Mouse (Mus musculus) liver, adult (tissue): ENCODE data around the gene Psmb3.

Source experiments
- GATA4 ChIP-seq: IDR thresholded peaks from 2 replicates; pipeline ENCODE4 v1.6.1; 2014; ENCODE audit warnings: mild to moderate bottlenecking, low read length; ENCODE audit not compliant: insufficient replicate concordance

Psmb3 gene

DNA sequence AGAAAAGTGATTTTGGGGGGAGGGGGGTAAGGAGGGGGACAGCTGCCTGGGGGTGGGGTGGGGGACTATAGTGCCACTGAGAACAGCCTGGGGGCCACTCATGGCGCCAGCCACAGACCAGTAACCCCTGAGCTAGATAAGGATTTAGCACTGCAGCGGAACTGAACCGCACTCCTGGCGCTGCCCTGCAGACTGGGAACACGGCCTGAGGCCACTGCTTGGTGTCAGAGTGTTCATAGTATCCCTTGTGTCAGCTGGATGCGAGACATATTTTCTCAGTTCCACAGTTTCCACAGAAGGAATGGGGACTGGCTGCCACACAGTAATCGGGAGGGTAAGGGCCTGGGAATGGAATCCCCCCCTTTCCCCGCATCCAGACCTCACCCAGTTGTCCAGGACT is 12.8 kb downstream of the Psmb3 start:
- no peak for TF ChIP-seq GATA4

DNA sequence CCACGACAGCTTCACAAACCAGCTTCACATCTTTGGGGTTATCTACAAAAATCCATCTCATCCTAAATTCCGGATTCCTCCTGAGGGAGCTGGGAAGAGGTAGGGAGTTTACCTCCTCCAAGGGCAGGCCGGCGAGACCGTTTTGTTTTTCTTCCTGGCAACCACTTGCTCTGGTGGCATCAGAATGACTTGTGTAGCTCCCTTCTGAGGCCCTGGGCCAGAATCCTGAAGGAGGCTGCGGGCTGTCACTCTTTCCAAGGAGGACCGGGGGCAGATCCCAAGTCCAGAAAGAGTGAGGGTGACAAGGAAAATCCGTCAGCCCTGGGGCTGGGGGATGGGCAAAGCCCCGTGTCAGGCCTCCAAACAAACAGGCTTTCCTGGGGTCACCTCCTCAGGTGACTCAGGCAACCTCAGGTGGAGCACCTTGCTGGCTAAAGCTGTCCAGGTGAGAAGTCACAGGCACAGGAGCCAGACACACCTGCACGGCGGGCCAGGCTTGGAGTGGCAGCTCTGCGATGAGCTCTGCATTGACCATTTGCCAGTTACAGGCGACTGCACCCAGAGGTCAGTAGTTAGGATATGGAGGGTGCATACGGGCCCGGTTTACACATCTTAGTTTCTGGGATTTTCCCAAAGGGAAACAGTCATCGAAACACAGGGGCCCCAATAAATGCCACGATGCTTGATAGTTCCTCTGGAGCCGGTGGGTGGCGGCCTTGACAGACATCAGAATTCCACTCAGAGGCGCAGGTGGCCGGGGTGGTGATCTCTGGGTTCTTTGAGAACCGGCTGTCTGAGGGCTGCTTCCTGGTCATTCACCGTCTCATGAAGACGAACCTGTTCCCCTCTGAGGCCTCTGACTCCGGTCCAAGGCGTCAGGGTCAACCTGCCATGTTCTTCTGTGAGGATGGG is 14.4 kb downstream of the Psmb3 start:
- no peak for TF ChIP-seq GATA4

DNA sequence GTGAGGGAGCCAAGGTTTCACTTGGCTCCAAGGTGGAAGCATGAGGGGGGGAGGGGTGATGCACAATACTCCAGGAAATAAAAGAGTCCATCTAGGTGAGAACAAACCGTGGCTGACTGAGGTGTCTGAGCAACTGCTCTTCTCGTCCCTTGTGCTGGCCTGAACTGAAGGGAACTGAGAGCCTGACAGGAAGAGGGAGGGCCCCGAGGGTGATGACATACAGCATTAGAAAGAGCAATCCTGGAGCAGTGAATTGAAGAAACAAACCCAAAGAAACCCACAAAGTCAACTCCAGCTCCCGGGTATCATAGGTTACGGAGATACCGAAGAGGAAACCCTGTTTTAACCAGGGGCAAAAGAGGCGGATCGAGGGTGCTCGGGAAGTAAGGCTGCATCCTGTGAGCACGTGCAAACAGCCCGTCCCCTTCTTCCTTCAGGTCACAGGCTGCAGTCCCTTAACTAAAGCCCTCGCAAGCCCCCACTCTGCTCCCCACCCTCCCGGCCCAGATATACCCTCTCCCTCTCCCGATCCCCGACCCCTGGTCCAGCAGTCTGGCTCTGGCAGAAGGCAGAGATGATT is 15.2 kb downstream of the Psmb3 start:
- no peak for TF ChIP-seq GATA4

DNA sequence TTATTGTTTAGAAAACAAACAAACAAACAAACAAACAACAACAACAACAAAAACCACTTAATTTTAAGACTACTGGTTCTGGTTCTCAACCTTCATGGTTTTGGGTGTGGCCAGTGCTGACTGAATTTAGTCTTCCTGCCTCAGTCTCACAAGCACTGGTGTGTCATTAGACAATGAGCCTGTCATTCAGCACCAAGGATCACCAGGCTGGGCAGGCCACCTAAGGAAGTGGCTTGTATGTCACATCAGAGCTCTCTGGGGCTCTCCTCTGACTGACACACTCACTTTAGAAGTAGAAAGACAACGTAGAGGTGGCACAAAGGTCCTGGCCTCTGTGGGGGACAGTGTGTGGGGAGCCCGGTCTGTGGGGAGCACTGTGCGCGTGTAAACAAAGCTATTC is 15.8 kb downstream of the Psmb3 start:
- no peak for TF ChIP-seq GATA4

DNA sequence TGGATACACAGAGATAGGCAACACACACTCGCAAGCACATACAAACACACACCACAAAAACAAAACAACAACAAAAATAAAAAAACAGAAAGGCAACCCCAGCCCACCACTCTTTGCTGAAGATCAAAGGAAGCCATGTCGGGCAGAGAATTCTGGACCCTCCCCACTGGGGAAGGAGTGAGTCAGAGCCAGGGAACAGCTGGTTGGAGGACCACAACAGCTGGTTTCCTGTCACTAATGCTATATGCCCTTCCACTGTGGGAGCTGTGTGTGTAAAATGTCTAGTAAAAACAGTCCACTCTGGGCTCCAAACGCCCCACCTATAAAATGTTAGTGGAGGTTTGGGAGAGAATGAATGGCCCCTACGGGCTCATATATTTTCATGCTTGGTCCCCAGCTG is 18.1 kb downstream of the Psmb3 start:
- no peak for TF ChIP-seq GATA4

DNA sequence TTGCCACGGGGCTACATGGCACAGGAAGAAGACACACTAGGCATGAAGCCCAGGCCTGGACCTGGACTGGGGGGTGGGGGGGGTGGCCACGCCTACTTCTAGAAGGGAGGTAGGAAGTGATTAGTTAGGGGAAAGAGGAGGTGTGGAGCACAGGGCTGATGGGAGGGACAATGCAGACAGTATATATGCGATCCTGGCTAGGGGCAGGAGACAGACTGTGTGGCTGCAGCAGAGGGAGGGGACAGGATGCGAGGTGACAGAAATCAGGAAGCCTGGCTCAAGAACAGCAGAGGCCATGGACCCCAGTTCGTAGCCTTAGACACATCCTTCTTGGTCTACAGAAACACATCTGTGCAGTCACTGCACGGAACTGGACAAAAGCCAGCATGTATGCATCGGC is 20.5 kb downstream of the Psmb3 start:
- no peak for TF ChIP-seq GATA4

DNA sequence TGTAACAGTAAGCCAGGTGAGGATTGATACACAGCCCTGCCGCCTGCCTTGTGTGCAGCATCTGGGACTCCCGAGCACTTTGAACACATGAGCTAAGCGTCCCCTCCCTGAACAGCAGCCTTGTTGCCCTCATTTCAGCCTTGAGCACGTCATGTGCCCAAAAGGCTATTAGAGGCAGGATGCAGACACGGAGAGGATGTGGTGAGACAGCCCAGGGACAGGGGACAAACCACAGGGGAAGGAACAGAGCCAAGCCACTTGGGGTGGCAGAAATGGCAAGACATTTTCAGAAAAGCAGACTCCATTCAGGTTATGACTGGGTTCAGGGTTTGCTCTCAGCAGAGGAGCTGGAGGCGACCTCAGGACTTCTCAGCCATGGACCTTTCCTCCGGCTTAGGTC is 25.1 kb downstream of the Psmb3 start:
- TF ChIP-seq GATA4: no peak

DNA sequence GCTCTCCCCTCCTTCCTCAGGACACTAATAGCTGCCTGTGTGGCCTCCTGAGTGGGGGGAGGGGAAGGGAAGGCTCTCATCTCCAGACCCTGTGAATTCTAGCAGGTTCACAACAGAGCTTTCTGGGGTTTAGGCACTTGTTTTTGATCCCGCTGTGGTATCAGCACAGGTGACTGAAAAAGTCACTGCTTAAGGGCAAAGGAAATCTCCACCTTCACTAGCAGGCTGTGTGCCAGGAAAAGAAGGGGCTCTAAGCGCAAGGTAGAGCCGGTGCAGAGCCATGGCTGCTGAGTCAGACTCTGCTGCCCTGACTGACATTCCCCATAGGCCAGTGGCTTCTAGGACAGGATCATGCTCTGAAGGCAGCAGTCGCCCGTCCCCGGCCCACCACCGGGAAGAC is 25.5 kb downstream of the Psmb3 start:
- TF ChIP-seq GATA4: no peak

DNA sequence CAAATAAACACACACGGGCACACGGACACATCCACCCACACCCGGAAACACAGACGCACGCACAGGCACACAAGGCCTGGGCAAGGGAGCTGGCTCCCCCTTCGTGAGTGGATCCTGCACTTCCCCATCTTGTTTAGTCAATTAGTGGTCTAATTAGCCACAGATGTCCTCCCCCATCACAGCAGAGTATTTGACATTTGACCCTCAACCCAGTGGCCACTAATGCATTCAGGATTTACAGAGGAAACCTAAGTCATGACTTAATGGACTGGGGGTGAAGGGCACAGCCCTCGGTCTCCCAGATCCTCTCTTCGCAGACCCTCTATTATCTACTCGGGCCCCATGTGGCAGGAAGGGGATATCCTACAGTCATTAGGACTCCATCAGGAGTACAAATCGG is 30.5 kb downstream of the Psmb3 start:
- TF ChIP-seq GATA4: no peak

DNA sequence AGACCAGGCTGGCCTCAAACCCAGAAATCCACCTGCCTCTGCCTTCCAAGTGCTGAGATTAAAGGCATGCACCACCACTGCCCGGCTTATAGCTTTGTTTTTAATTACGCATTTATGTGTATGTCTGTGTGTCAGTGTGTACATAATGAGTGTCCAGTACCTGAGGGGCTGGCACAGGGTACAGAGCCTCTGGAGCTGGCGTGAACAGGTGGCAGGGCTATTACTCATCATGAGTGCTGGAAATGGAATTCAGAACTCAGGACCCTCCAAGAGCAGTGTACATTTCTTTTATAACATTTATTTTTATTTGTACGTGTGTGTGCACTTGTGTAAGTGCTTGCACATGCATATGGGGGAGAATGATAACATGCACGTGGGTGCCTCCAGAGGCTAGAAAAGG is 33.4 kb downstream of the Psmb3 start:
- TF ChIP-seq GATA4: no peak

DNA sequence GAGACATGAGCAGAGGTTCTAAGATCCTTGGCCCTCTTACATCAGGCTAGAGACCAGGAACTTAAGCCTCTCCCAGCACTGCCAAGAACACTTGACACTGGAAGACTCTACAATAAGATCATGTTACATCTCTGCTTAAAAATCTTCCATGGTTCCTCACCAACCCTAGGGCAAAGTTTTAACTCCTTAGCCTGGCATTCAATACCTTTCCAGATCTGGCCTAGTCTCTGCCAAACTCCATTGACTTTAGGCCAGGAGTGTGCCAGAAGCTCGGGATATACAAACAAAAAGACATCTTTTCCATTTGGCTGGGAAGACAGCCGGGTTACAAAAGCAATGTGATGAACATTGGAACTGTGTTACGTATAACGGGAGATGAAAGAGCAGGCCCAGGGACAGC is 34.4 kb downstream of the Psmb3 start:
- TF ChIP-seq GATA4: no peak

DNA sequence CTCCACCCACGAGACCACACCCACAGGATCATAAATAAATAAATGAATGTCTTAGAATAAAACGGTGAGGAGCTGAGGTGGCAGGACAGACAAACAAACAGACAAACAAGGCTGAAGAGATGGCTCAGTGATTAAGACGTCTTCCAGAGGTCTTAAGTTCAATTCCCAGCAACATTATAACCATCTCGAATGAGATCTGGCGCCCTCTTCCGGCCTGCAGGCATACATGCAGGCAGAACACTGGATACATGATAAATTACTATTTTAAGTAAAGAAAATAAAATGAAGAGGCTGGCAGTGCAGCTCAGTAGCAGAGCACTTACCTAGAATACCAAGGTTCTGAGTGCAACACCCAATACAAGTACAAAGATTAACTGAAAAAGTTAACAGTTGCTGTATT is 35.5 kb downstream of the Psmb3 start:
- no peak for TF ChIP-seq GATA4

DNA sequence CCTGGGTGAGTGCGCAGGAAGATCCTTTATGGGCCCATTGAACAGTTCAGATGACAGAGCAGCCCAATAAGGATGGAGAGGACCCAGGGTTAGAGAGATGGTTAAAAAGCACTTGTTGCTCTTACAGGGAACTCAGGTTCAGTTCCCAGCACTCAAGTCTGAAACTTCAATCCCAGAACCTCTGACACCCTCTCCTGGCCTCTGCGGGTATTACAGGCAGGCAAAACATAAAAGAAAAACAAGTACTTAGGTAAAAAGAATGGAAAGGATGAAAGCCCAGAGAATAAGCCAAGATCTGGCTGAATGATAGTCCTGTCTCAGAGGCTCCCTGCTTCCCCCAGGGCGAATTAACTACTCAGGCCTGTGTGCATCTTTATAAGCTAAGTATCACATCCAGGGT is 36.0 kb downstream of the Psmb3 start:
- no peak for TF ChIP-seq GATA4

DNA sequence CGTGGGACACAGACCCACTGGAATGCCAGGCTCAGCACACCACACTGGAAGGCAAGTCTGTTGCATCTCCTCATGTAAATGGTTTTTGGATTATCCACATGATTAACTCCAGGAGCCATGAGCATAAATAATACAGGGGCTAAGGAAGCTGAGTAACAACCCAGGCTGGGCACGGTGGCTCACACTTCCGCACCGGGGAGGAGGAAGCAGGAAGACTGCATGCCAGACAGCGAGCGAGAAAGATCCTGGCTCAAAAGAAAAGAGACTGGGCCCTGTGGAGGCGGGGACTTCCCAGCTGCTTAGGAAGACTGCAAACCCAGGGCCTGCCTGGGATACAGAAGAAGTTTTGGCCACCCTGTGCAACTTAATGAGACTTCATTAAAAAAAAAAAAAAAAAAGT is 37.0 kb downstream of the Psmb3 start:
- TF ChIP-seq GATA4: no peak

DNA sequence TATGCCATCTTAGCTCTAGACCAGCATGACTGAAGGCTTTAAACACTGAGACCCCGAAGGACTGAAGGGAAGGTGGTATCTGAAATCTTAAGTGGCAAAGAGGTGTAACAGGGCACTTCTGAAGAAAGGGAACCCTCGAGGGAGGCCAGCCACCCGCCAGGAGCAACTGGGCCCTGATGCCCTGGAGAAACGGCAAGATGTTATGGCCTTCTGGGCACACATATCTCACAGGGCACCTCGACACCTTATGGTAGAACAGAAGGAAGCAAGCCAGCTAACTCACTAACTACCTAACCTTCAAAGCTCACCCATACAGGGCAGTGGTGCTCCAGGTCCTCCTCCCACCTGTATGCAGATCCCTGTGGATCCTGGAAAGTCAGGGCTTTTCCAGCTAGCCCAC is 39.0 kb downstream of the Psmb3 start:
- no peak for TF ChIP-seq GATA4

DNA sequence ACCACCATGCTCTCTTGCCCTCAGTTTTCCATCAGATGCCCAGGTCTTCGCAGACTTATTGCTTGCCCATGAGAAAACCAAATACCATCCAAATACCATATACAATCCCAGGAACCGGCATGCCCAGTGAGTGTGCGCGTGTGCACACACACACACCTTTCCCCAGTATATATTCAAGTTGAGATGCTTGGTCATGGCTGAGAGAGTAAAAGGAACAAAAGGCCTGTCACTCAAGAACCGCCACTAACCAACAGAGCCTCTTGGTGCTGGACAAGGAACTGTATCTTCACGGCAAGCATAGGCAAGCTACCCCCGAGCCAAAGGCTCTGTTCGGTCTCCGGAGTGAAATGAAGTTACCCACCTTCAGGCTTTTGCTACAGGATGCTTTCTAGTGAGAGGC is 39.4 kb downstream of the Psmb3 start:
- TF ChIP-seq GATA4: no peak

DNA sequence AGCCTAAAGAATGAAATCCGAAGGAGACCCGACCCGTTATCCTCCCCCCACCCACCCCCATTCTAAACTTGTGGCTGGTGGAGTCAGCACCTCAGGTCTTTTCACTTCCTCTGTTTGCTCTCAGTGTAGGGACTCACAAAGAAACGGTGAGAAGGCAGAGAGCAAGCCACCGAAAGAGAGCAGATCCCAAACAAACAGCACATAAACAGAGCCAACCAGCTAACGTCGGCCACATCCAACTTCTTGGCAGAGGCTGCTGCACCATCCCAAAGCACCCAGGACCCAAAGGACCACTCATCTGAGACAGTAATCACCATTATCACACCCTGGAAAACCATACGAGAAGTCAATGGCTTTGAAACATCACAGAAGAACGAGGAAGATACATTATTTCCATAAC is 40.2 kb downstream of the Psmb3 start:
- no peak for TF ChIP-seq GATA4
